Mouse (Mus musculus): Measurements from ENCODE around the gene Tmem51.

Gene Tmem51

DNA sequence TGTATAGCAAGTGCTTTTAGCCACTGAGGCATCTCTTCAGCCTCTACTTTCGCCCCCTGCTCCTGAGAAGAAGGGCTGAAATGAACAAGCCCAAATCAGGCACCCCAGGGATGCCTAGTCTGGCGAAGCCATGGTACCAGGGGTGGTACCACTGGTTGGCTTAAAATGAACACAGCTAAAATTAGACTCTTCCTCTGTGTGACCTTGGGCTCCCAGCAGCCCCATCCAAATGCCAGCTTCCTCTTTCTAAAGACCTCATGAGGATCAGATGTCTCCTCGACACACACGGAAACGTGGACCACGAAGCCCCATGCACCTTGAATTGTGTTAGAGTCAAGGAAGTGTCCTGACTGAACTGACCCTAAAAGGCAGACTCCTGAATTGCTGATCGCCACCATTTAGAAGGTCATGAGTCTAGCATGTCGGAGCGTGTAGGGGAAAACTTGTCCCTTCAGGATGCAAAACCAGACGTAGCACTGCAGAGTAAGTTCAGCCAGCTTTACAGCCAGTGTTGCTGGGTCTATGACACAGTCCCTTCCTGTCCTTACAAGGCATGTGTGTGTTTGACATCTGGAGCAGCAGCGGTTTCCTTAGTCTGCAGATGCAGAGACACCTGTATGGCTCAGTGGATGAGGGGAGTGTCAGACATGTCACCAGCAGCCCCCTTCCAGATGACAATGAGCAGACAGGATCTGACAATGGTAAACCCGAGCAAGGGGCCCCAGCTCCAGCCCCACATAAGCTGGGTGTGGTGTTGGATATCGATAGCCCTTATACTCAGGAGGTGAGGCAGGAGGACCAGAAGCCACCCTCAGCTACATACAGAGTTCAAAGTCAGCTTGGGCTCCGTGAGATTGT is 4.2 kb downstream of the Tmem51 start:
- TF ChIP-seq POU5F1 (IDR thresholded peaks at IDR 0.05; ENCODE audit: borderline replicate concordance, low read length) (no peak), CTCF (conservative IDR thresholded peaks at IDR 0.05; ENCODE audit: low read length) (no peak), NANOG (IDR thresholded peaks at IDR 0.05; ENCODE audit: borderline replicate concordance, low read length) (no peak)
- H3K27me3 ChIP-seq (ENCODE audit: insufficient read depth, low read length): peaks cover 5% of the 10 kb centered on the region; the same call in 1 of the 2 replicates

DNA sequence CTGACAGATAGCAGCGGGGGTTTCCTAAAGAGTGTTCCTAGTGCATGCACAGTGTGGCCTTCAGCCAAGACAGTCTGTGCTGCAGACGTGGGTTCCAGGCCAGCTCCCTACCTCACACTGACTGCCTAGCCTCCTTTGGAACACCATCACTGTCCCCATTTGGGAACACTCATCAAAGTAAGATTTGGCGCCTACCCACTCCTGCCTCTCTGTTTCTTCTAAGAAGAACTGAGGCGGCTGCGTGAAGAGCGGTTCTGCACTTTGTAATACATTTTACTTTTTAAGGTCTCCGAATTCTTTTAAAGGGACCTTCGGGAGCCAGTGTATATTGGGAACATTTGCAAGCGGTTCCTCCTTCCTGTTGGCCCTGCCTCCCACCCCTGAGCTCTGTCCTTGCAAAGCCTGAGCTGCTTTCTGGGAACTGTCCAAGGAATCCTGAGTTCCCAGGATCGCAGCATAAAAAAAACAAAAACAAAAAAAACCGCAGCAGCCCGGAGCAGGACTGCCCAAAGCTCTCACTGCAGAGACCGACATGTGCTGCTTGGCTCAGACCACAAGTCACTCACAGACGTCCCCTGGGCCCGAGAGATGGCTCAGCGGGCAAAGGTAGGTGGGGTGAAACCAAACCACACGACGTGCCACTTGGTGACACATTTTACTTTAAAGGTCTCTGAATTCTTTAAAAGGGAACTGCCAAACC is 6.4 kb downstream of the Tmem51 start:
- Histone ChIP-seq H3K4me1 (replicated peaks; ENCODE audit: low read depth, low read length) (peaks cover 94% of the 10 kb centered on the region), H3K4me3 (replicated peaks; ENCODE audit: low read length) (peak overlapping the region; percentile 41), H3K36me3 (ENCODE audit: insufficient read depth, low read length) (peaks cover 10% of the 10 kb centered on the region; the same call in 1 of the 2 replicates), H3K27me3 (ENCODE audit: insufficient read depth, low read length) (peaks cover 2% of the 10 kb centered on the region; the same call in 1 of the 2 replicates), H3K9me3 (ENCODE audit: low read length) (no peaks in the 10 kb centered on the region)
- no peak for TF ChIP-seq NANOG (IDR thresholded peaks at IDR 0.05; ENCODE audit: borderline replicate concordance, low read length)
- no peak for TF ChIP-seq CTCF (conservative IDR thresholded peaks at IDR 0.05; ENCODE audit: low read length)
- TF ChIP-seq POU5F1 (IDR thresholded peaks at IDR 0.05; ENCODE audit: borderline replicate concordance, low read length): no peak

More for the DNA sequence above, 4.2 kb downstream of the Tmem51 start:
- peaks cover 82% of the 10 kb centered on the region for H3K4me1 ChIP-seq (replicated peaks; ENCODE audit: low read depth, low read length)
- no peak overlapping the region for H3K4me3 ChIP-seq (replicated peaks; ENCODE audit: low read length)
- H3K36me3 ChIP-seq (ENCODE audit: insufficient read depth, low read length): peaks cover 10% of the 10 kb centered on the region; the same call in 1 of the 2 replicates
- no peaks in the 10 kb centered on the region for H3K9me3 ChIP-seq (ENCODE audit: low read length)

DNA sequence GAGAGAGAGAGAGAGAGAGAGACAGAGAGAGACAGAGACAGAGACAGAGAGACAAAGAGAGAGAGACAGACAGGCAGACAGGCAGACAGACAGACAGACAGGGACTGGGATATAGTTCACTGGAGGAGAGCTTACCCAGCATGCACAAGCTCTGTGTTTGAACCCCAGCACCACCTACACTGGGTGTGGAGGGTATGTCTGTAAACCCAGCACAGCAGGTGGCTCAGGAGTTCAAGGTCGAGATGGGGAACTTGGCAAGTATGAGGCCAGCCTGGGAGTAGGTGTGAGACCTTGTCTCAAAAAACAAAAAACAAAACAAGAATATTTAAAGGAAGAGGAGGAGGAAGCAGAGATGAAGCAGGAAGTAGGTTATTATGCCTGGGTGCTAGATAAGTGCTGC is 7.2 kb downstream of the Tmem51 start:
- peaks cover 10% of the 10 kb centered on the region; the same call in 1 of the 2 replicates for H3K36me3 ChIP-seq (ENCODE audit: insufficient read depth, low read length)
- H3K9me3 ChIP-seq (ENCODE audit: low read length): no peaks in the 10 kb centered on the region
- peaks cover 94% of the 10 kb centered on the region for H3K4me1 ChIP-seq (replicated peaks; ENCODE audit: low read depth, low read length)
- no peaks in the 10 kb centered on the region for H3K27me3 ChIP-seq (ENCODE audit: insufficient read depth, low read length)
- H3K4me3 ChIP-seq (replicated peaks; ENCODE audit: low read length): peak overlapping the region; percentile 41; the same call in 1 of the 2 replicates
- no peak for TF ChIP-seq POU5F1 (IDR thresholded peaks at IDR 0.05; ENCODE audit: borderline replicate concordance, low read length)
- no peak for TF ChIP-seq CTCF (conservative IDR thresholded peaks at IDR 0.05; ENCODE audit: low read length)
- TF ChIP-seq NANOG (IDR thresholded peaks at IDR 0.05; ENCODE audit: borderline replicate concordance, low read length): no peak

DNA sequence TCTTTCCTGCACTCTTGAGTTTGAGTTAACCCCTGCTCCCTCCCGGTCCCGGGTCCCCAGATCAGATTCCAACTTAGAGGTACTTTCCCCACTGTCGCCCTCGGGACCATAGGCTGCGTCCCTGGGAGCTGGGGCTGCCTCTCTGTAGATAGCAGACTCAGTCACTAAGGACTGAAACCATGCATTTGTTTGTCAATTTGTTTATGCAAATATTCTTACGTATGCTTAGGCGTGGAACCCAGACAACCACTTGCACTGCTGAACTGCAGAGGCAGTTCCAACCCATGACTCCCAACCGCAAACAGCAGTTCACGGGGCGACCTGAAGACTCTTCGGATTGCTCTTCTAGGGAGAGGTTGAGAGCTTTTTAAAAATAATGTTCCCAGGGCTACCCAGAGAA is 8.2 kb downstream of the Tmem51 start:
- H3K9me3 ChIP-seq (ENCODE audit: low read length): no peaks in the 10 kb centered on the region
- no peak for TF ChIP-seq CTCF (conservative IDR thresholded peaks at IDR 0.05; ENCODE audit: low read length)
- H3K27me3 ChIP-seq (ENCODE audit: insufficient read depth, low read length): no peaks in the 10 kb centered on the region
- H3K4me1 ChIP-seq (replicated peaks; ENCODE audit: low read depth, low read length): peaks cover 94% of the 10 kb centered on the region
- 0 out of 2 replicates have a peak overlapping the region, but pooled peaks have one; percentile 26 for H3K4me3 ChIP-seq (replicated peaks; ENCODE audit: low read length)
- H3K36me3 ChIP-seq (ENCODE audit: insufficient read depth, low read length): peaks cover 10% of the 10 kb centered on the region; the same call in 1 of the 2 replicates

- peaks cover 90% of the 10 kb centered on the region for H3K4me1 ChIP-seq (replicated peaks; ENCODE audit: low read depth, low read length)
- no peaks in the 10 kb centered on the region for H3K27me3 ChIP-seq (ENCODE audit: insufficient read depth, low read length)
- no peak for TF ChIP-seq CTCF (conservative IDR thresholded peaks at IDR 0.05; ENCODE audit: low read length)
- TF ChIP-seq POU5F1 (IDR thresholded peaks at IDR 0.05; ENCODE audit: borderline replicate concordance, low read length): no peak
- TF ChIP-seq NANOG (IDR thresholded peaks at IDR 0.05; ENCODE audit: borderline replicate concordance, low read length): no peak
- H3K4me3 ChIP-seq (replicated peaks; ENCODE audit: low read length): peak overlapping the region; percentile 27
- H3K9me3 ChIP-seq (ENCODE audit: low read length): no peaks in the 10 kb centered on the region
- no peaks in the 10 kb centered on the region; the same call in 1 of the 2 replicates for H3K36me3 ChIP-seq (ENCODE audit: insufficient read depth, low read length)
Observed at GRCm38 (mm10) chr4:142074060-142074732, 9.9 kb downstream of the Tmem51 start.

GRCm38 (mm10) chr4:142071243-142071991 is 12.7 kb downstream of the Tmem51 start:
- no peak for TF ChIP-seq NANOG (IDR thresholded peaks at IDR 0.05; ENCODE audit: borderline replicate concordance, low read length)
- TF ChIP-seq POU5F1 (IDR thresholded peaks at IDR 0.05; ENCODE audit: borderline replicate concordance, low read length): no peak
- no peak for TF ChIP-seq CTCF (conservative IDR thresholded peaks at IDR 0.05; ENCODE audit: low read length)
- Histone ChIP-seq H3K27me3 (ENCODE audit: insufficient read depth, low read length) (no peaks in the 10 kb centered on the region), H3K4me3 (replicated peaks; ENCODE audit: low read length) (peak overlapping the region; percentile 54), H3K4me1 (replicated peaks; ENCODE audit: low read depth, low read length) (peaks cover 94% of the 10 kb centered on the region), H3K36me3 (ENCODE audit: insufficient read depth, low read length) (no peaks in the 10 kb centered on the region; the same call in 1 of the 2 replicates), H3K9me3 (ENCODE audit: low read length) (no peaks in the 10 kb centered on the region)

DNA sequence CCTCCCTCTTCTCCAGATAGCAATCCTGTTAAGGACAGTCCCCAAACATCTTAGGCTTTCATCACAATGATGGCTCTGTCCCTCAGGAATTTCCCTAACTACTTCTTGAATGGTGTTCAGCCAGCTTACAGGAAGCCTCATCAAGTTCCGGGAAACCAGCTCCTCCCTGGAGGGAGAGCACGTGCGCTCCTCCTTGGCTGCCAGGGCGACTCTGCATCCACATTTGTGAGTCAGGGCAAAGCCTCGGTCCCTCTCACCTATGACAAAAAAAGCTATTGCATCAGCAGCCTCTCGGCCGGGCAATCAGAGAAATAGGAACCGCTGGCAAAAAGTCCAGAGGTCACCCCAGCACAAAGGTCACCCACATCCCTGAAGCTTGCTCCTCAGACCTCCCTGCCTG is 13.3 kb downstream of the Tmem51 start:
- no peaks in the 10 kb centered on the region for H3K27me3 ChIP-seq (ENCODE audit: insufficient read depth, low read length)
- no peaks in the 10 kb centered on the region; the same call in 1 of the 2 replicates for H3K36me3 ChIP-seq (ENCODE audit: insufficient read depth, low read length)
- H3K4me1 ChIP-seq (replicated peaks; ENCODE audit: low read depth, low read length): peaks cover 94% of the 10 kb centered on the region
- TF ChIP-seq NANOG (IDR thresholded peaks at IDR 0.05; ENCODE audit: borderline replicate concordance, low read length) (peak; percentile 93), CTCF (conservative IDR thresholded peaks at IDR 0.05; ENCODE audit: low read length) (no peak)
- no peaks in the 10 kb centered on the region for H3K9me3 ChIP-seq (ENCODE audit: low read length)
- peak overlapping the region; percentile 57 for H3K4me3 ChIP-seq (replicated peaks; ENCODE audit: low read length)
